Mouse (Mus musculus) CD4-positive naive resting alpha-beta T cell, adult 76 days (primary cell): ENCODE results near the gene Esp8. TPM values are rescaled to one million over a fixed set of nuclear protein-coding genes. Genes with fewer than 3 reads are reported as not detected.

Source experiments
- total RNA-seq: library from RNA; stranded (reverse); gene quantifications from one replicate; pipeline ENCODE4 v1.2.4, GENCODE M21; 2023

Gene Esp8
- not detected for total RNA-seq

DNA sequence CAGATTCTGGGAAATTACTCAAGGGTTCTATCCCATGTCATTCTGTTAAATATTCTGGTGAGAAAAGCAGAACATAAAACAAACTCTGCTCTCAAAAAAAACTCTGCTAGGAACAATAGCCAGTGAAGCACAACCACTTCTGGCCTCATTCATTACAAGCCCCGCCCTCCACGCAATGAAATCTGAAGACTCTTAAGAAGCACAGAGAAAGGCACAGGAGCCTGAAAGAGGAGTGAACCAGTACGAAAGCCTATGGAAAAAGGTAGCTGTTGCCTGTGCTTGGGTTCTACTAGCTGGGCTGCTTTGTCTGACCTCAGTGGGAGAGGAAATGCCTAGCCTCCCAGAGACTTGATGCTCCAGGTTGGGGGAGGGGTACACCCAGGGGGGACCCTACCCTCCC lies at the start of gene Esp8:
Esp8 (plus strand) TSS at position 205 of the 400 bp plus-strand sequence.

DNA sequence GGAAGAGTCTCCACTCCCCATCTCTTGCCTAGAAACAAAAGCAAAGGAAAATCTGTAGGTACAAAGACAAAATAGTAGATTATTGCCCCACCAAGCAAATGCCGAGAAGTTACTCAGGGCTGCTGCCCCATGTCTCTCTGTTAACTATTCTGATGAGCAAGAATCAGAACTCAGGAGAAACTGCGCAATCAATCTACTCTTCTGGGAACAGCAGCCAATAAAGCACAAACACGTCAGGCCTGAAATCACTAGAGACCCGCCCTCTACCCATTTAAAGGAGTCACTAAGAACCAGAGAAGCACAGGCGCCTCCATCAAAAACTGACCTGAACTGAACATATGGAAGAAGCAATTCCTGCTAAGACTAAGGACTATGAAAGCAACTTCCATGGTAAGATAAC lies 41.4 kb downstream of the Esp8 start, which contains the start of gene Esp6:
Esp6 (plus strand) TSS at position 301 of the 400 bp plus-strand sequence.

Other genes starting within 250 kb of the Esp8 start
- not detected for gene Crisp1, start 200.8 kb upstream of the Esp8 start, total RNA-seq
- not detected for gene Esp6, start 41.5 kb downstream of the Esp8 start, total RNA-seq
- not detected for gene Esp4, start 78.6 kb downstream of the Esp8 start, total RNA-seq
- not detected for gene Esp3, start 112.1 kb downstream of the Esp8 start, total RNA-seq
- gene Esp1, start 207.1 kb downstream of the Esp8 start, total RNA-seq: not detected